Comparison of ENCODE assay signal across 16 mouse cellular contexts in genomic region chr2:4406977-4407376, GRCm38 (mm10).
A peak's percentile ranks its signal among the peaks of the same experiment; 100 is the strongest.
DNase-seq lines count a peak whose midpoint lies in the region; ATAC-seq and TF ChIP-seq lines count a peak whose summit lies in the region.
"Had no signal": no experiment of that assay in that cellular context is flagged by ENCODE, and none has a peak within 500 bp of the region (broad histone marks: within the 10 kb centered on the region; RNA-seq: fewer than 3 reads in every experiment).

No protein-coding gene starts in this region.

- H3K27ac ChIP-seq in neural tube, embryonic 12.5 days: 0 out of 2 replicates have a peak overlapping the region, but pooled peaks have one; percentile 9
- peak overlapping the region; percentile 34 for H3K27ac ChIP-seq in hindbrain, postnatal 0 days
- peak overlapping the region; percentile 48 for H3K27ac ChIP-seq in neural tube, embryonic 15.5 days (replicated peaks)
- H3K27ac ChIP-seq: embryonic facial prominence, embryonic 12.5 days; heart, embryonic 15.5 days; lung, embryonic 15.5 days had no signal

- H3K27me3 ChIP-seq in neural tube, embryonic 12.5 days (replicated peaks): no peaks in the 10 kb centered on the region
- no peaks in the 10 kb centered on the region for H3K27me3 ChIP-seq in hindbrain, postnatal 0 days (ENCODE audit: insufficient read depth, low read length)
- no peaks in the 10 kb centered on the region for H3K27me3 ChIP-seq in neural tube, embryonic 15.5 days (replicated peaks)
- H3K27me3 ChIP-seq: embryonic facial prominence, embryonic 12.5 days; heart, embryonic 15.5 days; lung, embryonic 15.5 days had no signal

- no peak for TF ChIP-seq CTCF in hindbrain, postnatal 0 days (IDR thresholded peaks at IDR 0.05; ENCODE audit: low read depth)

- no peak for DNase-seq in frontal cortex, postnatal 14 days (ENCODE audit: low spot score in 2 of 2)
- DNase-seq in neural tube, embryonic 10.5 days (ENCODE audit: extremely low spot score, low spot score): no peak
- DNase-seq in hindbrain, postnatal 0 days (ENCODE audit: low spot score): peak; percentile 53
- DNase-seq in urinary bladder, adult 18-20 months (ENCODE audit: low spot score in 2 of 2): no peak
- DNase-seq in spleen, postnatal 36 days (ENCODE audit: low spot score in 2 of 2): no peak
- DNase-seq: adrenal gland, postnatal 14 days; B cell, adult 2 months; cerebellum, adult 18-20 months; kidney, adult 8-10 months; thymus, postnatal 36 days had no signal

- H3K9ac ChIP-seq in neural tube, embryonic 12.5 days: no peak overlapping the region
- H3K9ac ChIP-seq in hindbrain, postnatal 0 days (replicated peaks; ENCODE audit: low read length): no peak overlapping the region
- H3K9ac ChIP-seq in neural tube, embryonic 15.5 days (replicated peaks): no peak overlapping the region
- H3K9ac ChIP-seq: embryonic facial prominence, embryonic 12.5 days; heart, embryonic 15.5 days; lung, embryonic 15.5 days had no signal

- peak overlapping the region; percentile 29 for H3K4me2 ChIP-seq in neural tube, embryonic 12.5 days (replicated peaks)
- peak overlapping the region; percentile 25; the same call in 1 of the 2 replicates for H3K4me2 ChIP-seq in hindbrain, postnatal 0 days (ENCODE audit: low read depth, low read length)
- peak overlapping the region; percentile 25 for H3K4me2 ChIP-seq in neural tube, embryonic 15.5 days
- H3K4me2 ChIP-seq: embryonic facial prominence, embryonic 12.5 days; heart, embryonic 15.5 days; lung, embryonic 15.5 days had no signal

- no peaks in the 10 kb centered on the region for H3K36me3 ChIP-seq in neural tube, embryonic 12.5 days
- no peaks in the 10 kb centered on the region for H3K36me3 ChIP-seq in hindbrain, postnatal 0 days (ENCODE audit: insufficient read depth, low read length)
- no peaks in the 10 kb centered on the region for H3K36me3 ChIP-seq in neural tube, embryonic 15.5 days
- H3K36me3 ChIP-seq: embryonic facial prominence, embryonic 12.5 days; heart, embryonic 15.5 days; lung, embryonic 15.5 days had no signal

- 33% methylated on average over 5 of the region's 5 CpGs for WGBS in neural tube, embryonic 12.5 days
- 33% methylated on average over 5 of the region's 5 CpGs for WGBS in hindbrain, postnatal 0 days
- WGBS in neural tube, embryonic 15.5 days: 20% methylated on average over 5 of the region's 5 CpGs

- peaks cover 72% of the 10 kb centered on the region for H3K4me1 ChIP-seq in neural tube, embryonic 12.5 days
- peaks cover 59% of the 10 kb centered on the region for H3K4me1 ChIP-seq in hindbrain, postnatal 0 days (ENCODE audit: insufficient read depth, low read length)
- peaks cover 81% of the 10 kb centered on the region for H3K4me1 ChIP-seq in neural tube, embryonic 15.5 days

- no peak overlapping the region for H3K4me3 ChIP-seq in neural tube, embryonic 12.5 days
- H3K4me3 ChIP-seq in hindbrain, postnatal 0 days (ENCODE audit: low read length): no peak overlapping the region
- no peak overlapping the region for H3K4me3 ChIP-seq in neural tube, embryonic 15.5 days (replicated peaks)
- H3K4me3 ChIP-seq: embryonic facial prominence, embryonic 12.5 days; heart, embryonic 15.5 days; lung, embryonic 15.5 days had no signal

- peak; percentile 62 for ATAC-seq in frontal cortex, adult (ENCODE audit: low TSS enrichment)
- ATAC-seq in neural tube, embryonic 12.5 days (ENCODE audit: low FRiP score, low read depth): peak; percentile 7; the same call in 1 of the 2 replicates
- peak; percentile 65 for ATAC-seq in hindbrain, postnatal 0 days
- ATAC-seq in neural tube, embryonic 15.5 days (ENCODE audit: low FRiP score): peak; percentile 28

- no peaks in the 10 kb centered on the region for H3K9me3 ChIP-seq in neural tube, embryonic 12.5 days
- no peaks in the 10 kb centered on the region for H3K9me3 ChIP-seq in hindbrain, postnatal 0 days (ENCODE audit: low read length)
- H3K9me3 ChIP-seq in neural tube, embryonic 15.5 days (replicated peaks): no peaks in the 10 kb centered on the region
- H3K9me3 ChIP-seq: embryonic facial prominence, embryonic 12.5 days; heart, embryonic 15.5 days; lung, embryonic 15.5 days had no signal

Comparison
In these comparisons a context has a peak if more than half of its experiments do, and no peak if none do; other contexts are left out.
1. ATAC-seq: peak in every context shown above with its lines; median percentile 65 in hindbrain, postnatal 0 days; 62 in frontal cortex, adult; 28 in neural tube, embryonic 15.5 days; 7 in neural tube, embryonic 12.5 days.